Mouse (Mus musculus) megakaryocyte progenitor cell, adult 5-6 weeks (primary cell): ENCODE data around the gene Khdc1c. TPM values are rescaled to one million over a fixed set of nuclear protein-coding genes. Genes with fewer than 3 reads are reported as not detected.

Source experiments
- total RNA-seq, 2 experiments: library from RNA; stranded (forward) in 1 of 2; stranded (reverse) in 1 of 2; fragments of 157-497, 149-512 nt in 1 of 2; fragments of 200-1000 nt in 1 of 2; gene quantifications; 2 replicates each; pipeline versions ENCODE4 v1.2.3 to v1.2.4; 2015 to 2017

Khdc1c gene
- total RNA-seq, 2 experiments from 2014 or later = not detected

Other genes starting within 250 kb of the Khdc1c start
- 1.3 and 3.3 TPM in 2 replicates for gene Tmem14a, start 149.8 kb upstream of the Khdc1c start, total RNA-seq (2015)
- 1.3 and 2.5 TPM in 2 replicates for gene Tmem14a, start 149.8 kb upstream of the Khdc1c start, total RNA-seq (2017)
- gene Gsta3, start 127.7 kb upstream of the Khdc1c start, total RNA-seq (2015) = 0.10 TPM in 1 of 2 replicates, not detected in the other
- gene Gsta3, start 127.7 kb upstream of the Khdc1c start, total RNA-seq (2017) = not detected in 2 replicates
- not detected in 2 replicates for gene Khdc1a, start 18.7 kb upstream of the Khdc1c start, total RNA-seq (2015)
- not detected in 2 replicates for gene Khdc1a, start 18.7 kb upstream of the Khdc1c start, total RNA-seq (2017)
- not detected in 2 replicates for gene Khdc1b, start 15.2 kb downstream of the Khdc1c start, total RNA-seq (2015)
- gene Khdc1b, start 15.2 kb downstream of the Khdc1c start, total RNA-seq (2017) = not detected in 2 replicates